Mouse (Mus musculus) spleen, adult 2 months (tissue): ENCODE results near the gene Carm1. TPM values are rescaled to one million over a fixed set of nuclear protein-coding genes. Genes with fewer than 3 reads are reported as not detected.

Experiments used
- DNase-seq, 2 experiments: peaks; one replicate each; pipeline versions ENCODE4 v3.0.0 to v3.0.0-alpha.2; 2012 to 2021; ENCODE audit warnings: low spot score in 2 of 2, low read depth in 1 of 2
- H3K27ac ChIP-seq: fragments of 200-500 bp; 2 replicates; pipeline ENCODE4 v1.5.1; 2012; ENCODE audit warnings: low read length, inconsistent platforms; ENCODE audit not compliant: insufficient read depth
- H3K27me3 ChIP-seq: fragments of 200-500 bp; 2 replicates; pipeline ENCODE4 v1.6.1; 2012; ENCODE audit warnings: mild to moderate bottlenecking, moderate library complexity, low read length, inconsistent platforms; ENCODE audit not compliant: control insufficient read depth, insufficient read depth
- H3K36me3 ChIP-seq: fragments of 200-500 bp; 2 replicates; pipeline ENCODE4 v1.6.1; 2012; ENCODE audit warnings: mild to moderate bottlenecking, low read length, inconsistent platforms; ENCODE audit not compliant: control insufficient read depth, insufficient read depth
- H3K4me1 ChIP-seq: fragments of 200-500 bp; 2 replicates; pipeline ENCODE4 v1.6.1; 2011; ENCODE audit warnings: inconsistent platforms; ENCODE audit not compliant: control insufficient read depth, insufficient read depth, insufficient read length
- H3K4me3 ChIP-seq: fragments of 200-500 bp; 2 replicates; pipeline ENCODE4 v1.5.1; 2011; ENCODE audit warnings: mild to moderate bottlenecking, inconsistent platforms; ENCODE audit not compliant: insufficient read depth, insufficient read length; ENCODE audit errors: extremely low read depth
- CTCF ChIP-seq: fragments of 200-500 bp; IDR thresholded peaks from 2 replicates; pipeline ENCODE4 v1.5.1; 2011; ENCODE audit warnings: mild to moderate bottlenecking, inconsistent platforms; ENCODE audit not compliant: insufficient read depth, insufficient read length, insufficient replicate concordance; ENCODE audit errors: extremely low read depth
- POLR2A ChIP-seq: fragments of 200-500 bp; IDR thresholded peaks from 2 replicates; pipeline ENCODE4 v1.6.1; 2011; ENCODE audit warnings: low read depth, low read length, inconsistent platforms
- WGBS: fragments of 180-500 bp; shearing (Covaris S2); methylation state at CpG from one replicate; pipeline ENCODE4 v1.1.7; 2018; 5-methylcytosine and 5-hydroxymethylcytosine counted together
- polyA plus RNA-seq: library from polyadenylated mRNA; depleted of rRNA; stranded (reverse); fragments of >200 nt; gene quantifications from 2 replicates; pipeline ENCODE4 v1.2.3, GENCODE M21; 2012

Carm1 gene
- polyA plus RNA-seq, 1 experiment: 59.3 TPM

DNA sequence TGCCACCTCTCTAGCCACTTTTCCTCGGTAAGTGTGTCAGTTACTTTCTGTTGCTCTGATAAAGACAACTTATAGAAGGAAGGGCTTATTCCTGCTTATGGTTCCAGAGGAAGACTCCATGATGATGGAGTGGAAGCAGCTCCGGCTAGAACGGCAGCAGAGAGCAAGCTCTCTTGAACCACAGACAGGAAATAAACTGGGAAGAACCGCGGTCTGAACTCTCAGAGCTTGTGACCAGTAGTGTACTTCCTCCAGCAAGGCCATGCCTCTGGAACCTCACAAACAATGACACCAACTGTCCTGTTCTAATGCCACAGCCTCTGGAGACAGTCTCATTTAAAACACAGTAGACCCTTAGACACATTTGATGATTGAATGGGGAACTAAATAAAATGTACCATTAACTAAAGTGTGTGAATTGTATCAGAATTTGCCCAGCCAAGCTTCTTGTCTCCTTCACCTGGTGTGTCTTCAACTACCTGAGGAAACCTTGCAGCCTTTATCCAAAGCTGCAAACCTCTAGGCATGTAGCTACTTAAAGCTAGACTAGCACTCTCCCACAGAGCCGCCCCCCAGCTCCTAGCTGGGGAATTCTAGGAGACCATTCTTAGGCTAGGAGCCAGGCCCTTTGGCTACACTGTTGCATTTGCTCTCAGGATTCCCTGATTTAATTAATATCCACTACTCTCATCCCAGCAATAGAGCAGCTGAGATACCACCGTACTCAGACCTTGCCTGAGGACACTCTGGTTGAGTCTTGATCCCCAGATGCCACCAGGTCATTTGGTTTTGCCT, 21.4 kb upstream of the Carm1 start:
- Histone ChIP-seq H3K36me3 (peaks cover 7% of the 10 kb centered on the region; the same call in 1 of the 2 replicates), H3K27me3 (no peaks in the 10 kb centered on the region), H3K4me1 (peaks cover 12% of the 10 kb centered on the region; the same call in 1 of the 2 replicates), H3K27ac (peak overlapping the region; percentile 89), H3K4me3 (peak overlapping the region; percentile 78; the same call in 1 of the 2 replicates)
- TF ChIP-seq CTCF: no peak
- no peak for TF ChIP-seq POLR2A
- peak in 1 of 2 experiments; percentile 46 for DNase-seq
- WGBS: 23% methylated on average over 7 of the region's 7 CpGs

DNA sequence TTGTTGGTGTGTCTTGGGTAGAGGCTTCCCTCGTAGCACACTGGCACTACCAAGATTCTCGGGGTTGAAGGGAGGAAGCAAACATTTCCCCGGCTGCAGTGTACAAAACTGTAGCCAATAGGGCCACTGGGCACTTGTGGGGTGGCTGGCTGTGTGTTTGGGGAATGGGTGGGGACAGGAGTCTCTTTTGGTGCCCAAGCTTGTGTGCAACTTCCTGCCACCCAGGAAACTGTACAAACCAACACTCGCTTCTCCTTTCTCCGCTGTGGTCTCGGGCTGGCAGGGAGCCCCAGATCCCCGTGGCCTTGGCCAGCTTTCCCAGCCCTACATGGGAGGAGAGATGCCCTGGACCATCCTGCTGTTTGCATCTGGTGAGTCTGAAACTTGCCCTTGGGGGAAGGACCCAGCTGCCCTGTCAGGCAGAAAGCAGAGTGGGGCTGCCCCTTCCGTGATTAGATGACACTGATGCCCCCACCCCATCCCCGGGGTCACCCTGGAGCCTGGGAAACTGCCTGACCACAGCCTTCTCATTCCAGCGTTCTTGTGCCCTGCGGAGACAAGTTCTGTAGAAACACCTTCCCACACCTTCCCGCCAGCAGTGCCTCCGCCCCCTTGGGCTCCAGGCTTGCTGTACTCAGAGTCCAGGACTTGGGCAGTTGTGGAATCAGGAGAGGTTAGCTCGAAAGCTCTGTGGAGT, 20.6 kb upstream of the Carm1 start, which contains the start of gene AB124611:
TSS of gene AB124611 (plus strand) at position 240 of the 697 bp plus-strand sequence.
- DNase-seq: peak; percentile 37 to 77
- Histone ChIP-seq H3K27me3 (no peaks in the 10 kb centered on the region), H3K27ac (peak within 1 kb of the TSS; percentile 89), H3K4me1 (peaks cover 12% of the 10 kb centered on the region; the same call in 1 of the 2 replicates), H3K4me3 (peak within 1 kb of the TSS; percentile 78), H3K36me3 (peaks cover 10% of the 10 kb centered on the region)
- whole genome bisulfite sequencing: 17% methylated on average over 14 of the region's 14 CpGs
- TF ChIP-seq CTCF: no peak
- TF ChIP-seq POLR2A: peak; percentile 19; the same call in 1 of the 2 replicates

DNA sequence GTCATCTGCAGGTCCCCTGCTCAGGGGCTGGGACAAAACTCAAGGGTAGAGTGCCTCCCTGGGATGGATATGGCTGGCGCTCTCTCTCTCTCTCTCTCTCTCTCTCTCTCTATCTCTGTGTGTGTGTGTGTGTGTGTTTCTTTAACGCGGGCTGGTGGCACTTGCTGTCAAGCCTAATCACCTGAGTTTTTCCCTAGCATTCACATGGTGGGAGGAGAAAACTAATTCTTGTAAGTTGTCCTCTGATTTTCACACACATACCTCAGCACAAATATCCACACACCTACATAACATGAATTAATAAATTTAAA, 20.1 kb upstream of the Carm1 start:
- 35% methylated on average over 3 of the region's 3 CpGs for WGBS
- peak overlapping the region; percentile 78 for H3K4me3 ChIP-seq
- TF ChIP-seq POLR2A (no peak), CTCF (no peak)
- no peaks in the 10 kb centered on the region for H3K27me3 ChIP-seq
- H3K36me3 ChIP-seq: peaks cover 11% of the 10 kb centered on the region
- DNase-seq: no peak
- peak overlapping the region; percentile 89 for H3K27ac ChIP-seq
- peaks cover 12% of the 10 kb centered on the region; the same call in 1 of the 2 replicates for H3K4me1 ChIP-seq

DNA sequence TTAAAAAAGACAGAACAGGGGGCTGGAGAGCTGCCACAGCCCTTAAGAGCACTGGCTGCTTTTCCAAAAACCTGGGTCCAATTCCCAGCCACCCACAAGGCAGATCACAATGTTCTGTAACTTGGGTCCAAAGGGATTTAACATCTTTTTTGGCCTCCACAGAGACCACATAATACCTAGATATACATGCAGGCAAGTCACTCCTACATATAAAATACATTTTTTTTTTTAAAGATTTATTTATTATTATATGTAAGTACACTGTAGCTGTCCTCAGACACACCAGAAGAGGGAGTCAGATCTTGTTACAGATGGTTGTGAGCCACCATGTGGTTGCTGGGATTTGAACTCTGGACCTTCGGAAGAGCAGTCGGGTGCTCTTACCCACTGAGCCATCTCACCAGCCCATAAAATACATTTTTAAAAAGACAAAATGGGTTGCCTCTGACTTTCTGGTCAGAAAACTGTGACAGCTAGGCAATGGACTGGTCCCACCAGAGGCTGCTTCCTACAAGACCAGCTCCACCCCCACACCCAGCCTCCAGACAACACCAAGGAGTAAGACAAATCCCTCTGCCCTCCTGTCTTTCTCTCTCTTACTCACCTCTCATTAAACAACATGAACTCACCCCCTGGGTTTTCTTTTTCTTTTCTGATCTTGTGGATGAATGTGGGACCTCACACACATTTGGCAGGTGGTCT, 19.4 kb upstream of the Carm1 start:
- Histone ChIP-seq H3K27me3 (no peaks in the 10 kb centered on the region), H3K36me3 (peaks cover 14% of the 10 kb centered on the region), H3K4me3 (no peak overlapping the region), H3K27ac (peak overlapping the region; percentile 29; the same call in 1 of the 2 replicates), H3K4me1 (peaks cover 12% of the 10 kb centered on the region; the same call in 1 of the 2 replicates)
- 89% methylated on average over 2 of the region's 2 CpGs for WGBS
- TF ChIP-seq POLR2A (no peak), CTCF (no peak)
- no peak for DNase-seq

DNA sequence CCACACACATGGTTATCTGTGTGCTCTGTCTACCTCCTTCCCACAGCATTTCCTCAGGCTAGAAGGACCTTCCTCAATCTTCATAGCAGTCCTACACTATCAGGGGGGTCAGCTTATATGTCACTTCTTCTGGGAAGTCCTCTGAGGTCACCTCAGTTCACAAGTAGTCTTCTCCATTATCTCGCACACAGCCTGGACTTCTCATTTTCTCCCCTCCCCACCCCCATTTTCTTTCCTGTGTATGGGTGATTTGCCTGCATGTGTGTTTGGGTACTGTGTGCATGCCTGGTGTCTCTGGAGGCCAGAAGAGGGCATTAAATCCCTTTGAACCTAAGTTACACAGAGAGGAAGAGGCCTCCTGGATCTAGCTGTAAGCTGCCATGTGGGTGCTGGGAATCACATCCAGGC, 18.8 kb upstream of the Carm1 start:
- WGBS: 22% methylated on average over 1 of the region's 1 CpGs
- Histone ChIP-seq H3K36me3 (peaks cover 14% of the 10 kb centered on the region), H3K4me3 (no peak overlapping the region), H3K4me1 (peaks cover 12% of the 10 kb centered on the region; the same call in 1 of the 2 replicates), H3K27me3 (no peaks in the 10 kb centered on the region), H3K27ac (peak overlapping the region; percentile 29; the same call in 1 of the 2 replicates)
- no peak for TF ChIP-seq POLR2A
- no peak for TF ChIP-seq CTCF
- DNase-seq: no peak

DNA sequence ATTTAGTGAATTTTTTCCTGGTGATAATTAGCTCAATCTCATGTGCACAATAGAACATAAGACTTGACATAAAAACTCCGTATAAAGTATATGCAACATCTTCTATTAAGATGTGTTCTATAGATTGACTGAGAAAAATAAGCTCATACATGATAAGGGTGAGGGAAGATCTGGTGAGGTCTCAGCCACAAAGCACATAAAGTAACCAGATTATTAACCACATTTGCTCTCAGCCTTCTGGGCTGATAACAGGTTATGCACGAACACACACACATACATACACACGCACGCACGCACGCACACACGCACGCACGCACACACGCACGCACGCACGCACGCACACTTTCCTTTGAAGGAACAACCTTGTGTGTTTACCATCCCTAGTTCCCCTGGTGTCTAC, 10.2 kb upstream of the Carm1 start:
- H3K4me1 ChIP-seq: no peaks in the 10 kb centered on the region
- no peak overlapping the region for H3K27ac ChIP-seq
- no peaks in the 10 kb centered on the region for H3K27me3 ChIP-seq
- 77% methylated on average over 14 of the region's 14 CpGs for WGBS
- peaks cover 12% of the 10 kb centered on the region; the same call in 1 of the 2 replicates for H3K36me3 ChIP-seq
- no peak for DNase-seq
- no peak overlapping the region for H3K4me3 ChIP-seq
- TF ChIP-seq POLR2A: no peak
- TF ChIP-seq CTCF: no peak
